Mouse (Mus musculus) bone marrow macrophage, adult 2 months (primary cell): Measurements from ENCODE around the gene Slc30a6.
"Not testable (repeated sequence)": the region's sequence is repeated elsewhere in the genome, so short reads cannot be mapped to it uniquely, and the experiment has no call there.

Experiments
- CTCF ChIP-seq: IDR thresholded peaks from 2 replicates; pipeline ENCODE4 v1.5.1; 2012; ENCODE audit warnings: low read depth, mild to moderate bottlenecking, low read length, moderate library complexity
- POLR2A ChIP-seq: IDR thresholded peaks from 2 replicates; pipeline ENCODE4 v1.6.1; 2012; ENCODE audit warnings: mild to moderate bottlenecking, low read depth, low read length, borderline replicate concordance

- not testable (repeated sequence) for TF ChIP-seq CTCF, POLR2A
These were observed 72.6 kb downstream of the Slc30a6 start for GRCm38 (mm10) chr17:74467981-74468380.
